Mouse (Mus musculus): ENCODE data around the gene Gng10. TPM values are rescaled to one million over a fixed set of nuclear protein-coding genes. Genes with fewer than 3 reads are reported as not detected.
A peak's percentile ranks its signal among the peaks of the same experiment; 100 is the strongest.

The Gng10 gene
- total RNA-seq, 2 experiments from 2014 or later = 84.9 to 96.0 TPM

DNA sequence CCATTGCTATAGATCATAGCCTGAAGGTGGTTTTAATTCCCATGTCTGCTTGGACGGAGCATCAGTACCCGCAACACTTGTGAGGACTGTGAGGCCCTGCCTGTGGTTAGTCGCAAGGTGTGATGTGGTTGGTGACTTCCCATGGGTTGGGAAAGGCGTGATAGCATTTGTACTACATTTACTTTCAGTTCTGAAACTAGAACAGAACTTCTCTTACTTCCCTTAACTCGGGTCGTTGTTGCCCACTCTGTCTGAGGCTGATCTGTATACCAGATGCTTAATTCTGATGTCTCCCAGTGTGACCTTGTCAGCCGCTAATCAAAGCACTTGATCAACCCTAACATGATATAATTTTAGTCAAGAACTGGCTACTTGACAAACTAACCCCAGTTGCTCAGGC, 25.7 kb upstream of the Gng10 start:
- no peak for DNase-seq (ENCODE audit: low spot score in 2 of 2)
- intact Hi-C loops (cut with DNase I) = no loop called here

GRCm38 (mm10) chr4:59009696-59010095, 25.2 kb upstream of the Gng10 start:
- intact Hi-C loops (cut with DNase I) = no loop called here
- DNase-seq (ENCODE audit: low spot score in 2 of 2) = no peak

- intact Hi-C loops (cut with DNase I) = no loop called here
Measured at GRCm38 (mm10) chr4:59011446-59011845, 23.4 kb upstream of the Gng10 start.

DNA sequence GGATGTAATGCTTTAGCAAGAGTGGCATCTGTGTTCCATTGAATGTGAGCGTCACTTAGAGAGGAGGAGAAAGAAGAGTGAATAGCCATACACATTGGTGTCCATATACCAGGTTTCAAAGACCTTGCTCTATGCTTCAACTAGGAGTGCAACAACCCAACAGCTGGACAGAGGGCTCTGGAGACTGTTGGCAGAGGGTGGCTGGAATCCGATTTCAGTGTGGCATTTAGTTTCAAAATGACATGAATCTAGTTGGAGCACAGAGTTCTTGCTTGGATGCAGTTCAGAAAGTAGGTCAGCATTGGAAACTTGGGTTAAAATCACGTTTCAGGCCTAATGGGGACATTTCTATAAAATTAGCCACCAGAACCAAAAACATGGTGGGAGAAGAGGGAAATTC, 19.7 kb upstream of the Gng10 start:
- DNase-seq (ENCODE audit: low spot score in 2 of 2) = no peak

More at GRCm38 (mm10) chr4:59011446-59011845, 23.4 kb upstream of the Gng10 start:
- DNase-seq (ENCODE audit: low spot score in 2 of 2) = no peak

GRCm38 (mm10) chr4:59016922-59017321, 18.0 kb upstream of the Gng10 start:
- DNase-seq (ENCODE audit: low spot score in 2 of 2) = no peak
- intact Hi-C loops (cut with DNase I) = no loop called here

More for the DNA sequence above, 19.7 kb upstream of the Gng10 start:
- intact Hi-C loops (cut with DNase I) = no loop called here

GRCm38 (mm10) chr4:59034325-59034917, 467 bp upstream of the Gng10 start:
- peak in 1 of 2 experiments; percentile 12 for DNase-seq (ENCODE audit: low spot score in 2 of 2)
- intact Hi-C loops (cut with DNase I) = no loop called here

DNA sequence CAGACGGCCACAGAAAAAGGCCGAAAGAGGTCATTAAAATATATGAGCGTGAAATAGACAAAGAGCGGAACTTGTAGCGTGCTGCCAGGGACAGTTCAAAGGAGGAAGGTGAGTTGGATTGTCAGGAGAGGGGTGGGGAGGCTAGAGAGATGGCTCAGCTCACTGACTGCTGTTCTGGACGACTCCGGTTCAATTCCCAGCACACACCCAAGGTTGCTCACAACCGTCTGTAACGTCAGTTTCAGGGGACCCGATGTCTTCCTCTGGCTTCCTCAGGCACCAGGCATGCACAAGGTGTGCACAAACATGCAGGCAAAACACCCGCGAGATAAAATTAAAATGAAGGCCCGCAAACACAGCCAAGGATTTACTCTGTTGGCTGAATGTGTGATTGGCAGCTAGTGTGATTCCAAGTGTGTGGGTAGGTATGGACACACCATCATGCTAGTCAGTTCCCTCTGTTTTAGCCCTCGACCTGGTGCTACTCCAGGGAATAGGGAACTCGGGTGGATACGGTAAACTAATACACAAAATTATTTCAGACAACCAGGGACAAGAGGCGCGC, 980 bp downstream of the Gng10 start:
- DNase-seq (ENCODE audit: low spot score in 2 of 2) = peak in 1 of 2 experiments; percentile 13
- intact Hi-C loops (cut with DNase I) = loop anchor here (5.0 kb wide), 1 partner anchor 34 kb away; the partner anchor contains the start of gene Gm20503

- DNase-seq (ENCODE audit: low spot score in 2 of 2) = peak; percentile 64 to 76
- intact Hi-C loops (cut with DNase I) = loop anchor here (5.0 kb wide), 1 partner anchor 34 kb away; the partner anchor contains the start of gene Gm20503
Measured at GRCm38 (mm10) chr4:59036490-59037127, 1.7 kb downstream of the Gng10 start.

DNA sequence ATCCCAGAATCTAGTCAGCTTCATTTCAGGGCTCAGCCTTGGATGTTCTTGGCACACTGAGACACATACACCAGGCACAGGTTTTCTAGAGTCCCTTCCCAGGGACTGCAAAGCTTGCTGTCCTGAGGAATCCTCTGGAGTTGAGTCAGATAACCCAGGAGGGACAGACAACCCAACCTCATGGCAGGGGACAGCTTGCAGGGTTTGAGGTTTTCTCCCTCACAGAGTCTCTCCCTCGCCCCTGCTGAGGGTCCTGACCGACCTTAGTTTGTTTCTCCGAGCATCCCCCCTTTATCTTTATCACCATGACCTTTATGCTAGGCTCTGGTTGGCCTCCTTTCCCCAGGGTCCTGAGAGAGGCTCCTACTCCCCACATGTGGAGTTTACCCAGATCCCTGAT, 2.6 kb downstream of the Gng10 start:
- no peak for DNase-seq (ENCODE audit: low spot score in 2 of 2)
- intact Hi-C loops (cut with DNase I) = loop anchor here (5.0 kb wide), 1 partner anchor 35 kb away; the partner anchor contains the start of gene Gm20503

GRCm38 (mm10) chr4:59040397-59041287, 5.8 kb downstream of the Gng10 start:
- intact Hi-C loops (cut with DNase I) = no loop called here
- no peak for DNase-seq (ENCODE audit: low spot score in 2 of 2)

- intact Hi-C loops (cut with DNase I) = no loop called here
- DNase-seq (ENCODE audit: low spot score in 2 of 2) = peak in 1 of 2 experiments; percentile 8
Measured at GRCm38 (mm10) chr4:59043074-59043473, 8.2 kb downstream of the Gng10 start.

DNA sequence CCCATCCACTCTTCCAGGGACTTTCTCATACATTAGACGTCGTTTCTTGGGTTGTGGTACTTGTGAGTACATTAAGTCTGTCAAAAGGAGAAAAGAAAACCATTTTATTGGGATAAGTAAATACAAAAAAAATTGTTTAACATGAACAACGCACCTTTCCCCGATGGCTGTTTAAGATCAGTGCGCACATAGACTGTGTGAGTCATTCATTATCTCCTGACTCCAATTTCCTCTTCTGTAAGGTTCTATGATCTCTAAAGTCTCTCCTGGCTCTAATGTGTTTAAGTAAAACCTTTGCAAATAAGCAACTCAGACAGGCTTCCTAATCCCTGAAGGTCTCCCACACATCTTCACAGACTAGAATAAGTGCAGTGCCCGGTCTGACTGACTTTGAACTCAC, 9.0 kb downstream of the Gng10 start:
- no peak for DNase-seq (ENCODE audit: low spot score in 2 of 2)
- intact Hi-C loops (cut with DNase I) = no loop called here

GRCm38 (mm10) chr4:59047222-59047621, 12.3 kb downstream of the Gng10 start:
- DNase-seq (ENCODE audit: low spot score in 2 of 2) = no peak
- intact Hi-C loops (cut with DNase I) = no loop called here

DNA sequence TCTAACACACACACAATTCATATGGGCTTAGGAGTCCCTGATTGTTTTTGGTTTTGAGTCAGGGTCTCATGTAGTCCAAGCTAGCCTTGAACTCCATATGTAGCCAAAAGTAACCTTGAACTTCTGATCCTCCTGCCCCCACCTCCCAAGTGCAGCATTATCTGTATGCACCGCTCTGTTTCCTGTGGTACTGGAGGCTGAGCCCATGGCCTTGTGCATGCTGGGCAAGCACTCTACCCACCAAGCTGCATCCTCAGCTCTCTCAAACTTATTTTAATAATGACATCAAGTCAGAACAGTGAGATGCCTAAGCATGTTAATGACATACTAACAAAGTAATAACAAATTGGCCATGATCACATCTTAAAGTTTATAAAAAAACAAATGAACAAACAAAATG, 16.2 kb downstream of the Gng10 start:
- no peak for DNase-seq (ENCODE audit: low spot score in 2 of 2)
- intact Hi-C loops (cut with DNase I) = no loop called here

GRCm38 (mm10) chr4:59057929-59058328, 23.0 kb downstream of the Gng10 start:
- intact Hi-C loops (cut with DNase I) = no loop called here

GRCm38 (mm10) chr4:59062526-59062925, 27.6 kb downstream of the Gng10 start:
- DNase-seq (ENCODE audit: low spot score in 2 of 2) = no peak
- intact Hi-C loops (cut with DNase I) = no loop called here

More at GRCm38 (mm10) chr4:59057929-59058328, 23.0 kb downstream of the Gng10 start:
- no peak for DNase-seq (ENCODE audit: low spot score in 2 of 2)

DNA sequence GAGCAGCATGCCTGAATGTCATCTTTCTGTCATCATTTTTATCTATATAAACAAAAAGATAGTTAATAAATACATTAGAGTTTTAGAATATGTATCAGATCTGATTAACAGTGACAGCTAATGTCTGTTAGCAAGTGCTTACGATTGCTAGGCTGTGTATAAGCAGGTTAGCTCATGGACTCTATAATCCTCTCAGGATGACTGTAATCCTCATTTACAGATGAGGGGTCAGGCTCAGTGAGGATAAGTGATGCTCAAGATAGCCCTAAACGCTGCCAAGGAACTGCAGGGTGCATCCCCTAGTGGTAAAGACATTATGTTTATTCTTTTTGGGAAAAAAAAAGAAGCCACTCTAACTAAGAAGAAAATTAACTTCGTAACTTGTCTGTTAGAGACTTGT, 34.4 kb downstream of the Gng10 start:
- intact Hi-C loops (cut with DNase I) = no loop called here
- no peak for DNase-seq (ENCODE audit: low spot score in 2 of 2)

- intact Hi-C loops (cut with DNase I) = no loop called here
- no peak for DNase-seq (ENCODE audit: low spot score in 2 of 2)
Measured at GRCm38 (mm10) chr4:59083430-59083829, 48.5 kb downstream of the Gng10 start.

DNA sequence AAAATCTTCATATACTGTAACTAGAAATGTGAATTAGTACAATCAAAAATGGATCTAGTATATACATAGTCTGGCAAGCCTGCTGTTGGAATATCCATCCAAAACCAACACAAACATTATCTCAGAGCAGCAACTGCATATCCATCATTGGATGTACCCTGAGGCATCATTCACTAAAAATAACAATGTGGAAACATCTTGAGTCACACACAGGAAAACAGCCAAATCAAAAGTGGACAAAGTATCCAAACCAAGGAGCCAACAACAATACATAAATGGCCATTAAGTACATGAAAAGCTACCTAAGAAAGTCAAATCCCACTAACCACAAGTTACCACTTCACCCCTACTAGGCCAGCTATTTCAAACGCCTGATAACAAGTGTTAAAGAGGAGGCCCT, 54.5 kb downstream of the Gng10 start:
- DNase-seq (ENCODE audit: low spot score in 2 of 2) = no peak
- intact Hi-C loops (cut with DNase I) = no loop called here
